Mouse (Mus musculus): ENCODE data around the gene Szt2. TPM values are rescaled to one million over a fixed set of nuclear protein-coding genes. Genes with fewer than 3 reads are reported as not detected.

Szt2 gene
- 16.5 and 34.0 TPM in 2 replicates for polyA plus RNA-seq (2012; rRNA removed; ENCODE audit: low replicate concordance)

DNA sequence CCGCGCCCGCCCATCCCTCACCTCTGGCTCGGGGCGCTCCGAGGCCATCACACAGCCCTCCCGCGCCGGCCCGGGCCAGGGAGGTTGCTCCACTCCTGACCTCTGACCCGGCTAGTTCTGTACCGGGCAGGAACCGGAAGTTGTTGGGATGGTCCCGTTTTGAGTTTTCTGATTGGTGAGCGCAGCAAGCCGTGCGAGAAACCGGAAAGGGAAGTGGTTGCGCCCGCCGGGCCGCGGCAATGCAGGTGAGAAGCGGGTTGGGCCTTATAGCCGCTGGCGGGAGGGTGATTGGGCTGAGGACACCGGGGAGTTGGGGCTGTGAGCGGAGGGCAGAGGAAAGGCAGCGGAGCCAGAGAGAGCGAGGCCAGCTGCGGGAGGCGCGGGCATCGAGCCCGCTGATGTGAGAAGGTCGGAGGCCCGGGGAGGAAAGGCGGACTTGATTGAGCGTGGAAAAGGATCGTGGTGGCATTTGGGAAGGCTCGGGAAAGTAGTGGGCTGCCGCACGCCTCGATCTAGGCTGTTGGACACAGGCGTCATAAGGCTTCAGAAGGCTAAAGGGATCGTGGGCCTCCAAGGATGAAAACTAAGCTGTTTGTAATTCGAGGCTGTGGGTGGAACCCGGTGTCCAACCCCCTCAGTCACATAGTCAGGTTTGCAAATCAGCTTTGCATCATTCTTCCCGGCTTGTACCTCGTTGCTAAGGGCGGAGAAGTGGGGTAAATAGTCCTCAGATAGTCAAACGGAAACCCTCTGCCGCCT, at the start of gene Szt2, which contains the start of gene Med8:
Gene Szt2 (minus strand): TSS at position 132 of the 759 bp plus-strand sequence.
Gene Med8 (plus strand): TSS at position 196 of the 759 bp plus-strand sequence.

DNA sequence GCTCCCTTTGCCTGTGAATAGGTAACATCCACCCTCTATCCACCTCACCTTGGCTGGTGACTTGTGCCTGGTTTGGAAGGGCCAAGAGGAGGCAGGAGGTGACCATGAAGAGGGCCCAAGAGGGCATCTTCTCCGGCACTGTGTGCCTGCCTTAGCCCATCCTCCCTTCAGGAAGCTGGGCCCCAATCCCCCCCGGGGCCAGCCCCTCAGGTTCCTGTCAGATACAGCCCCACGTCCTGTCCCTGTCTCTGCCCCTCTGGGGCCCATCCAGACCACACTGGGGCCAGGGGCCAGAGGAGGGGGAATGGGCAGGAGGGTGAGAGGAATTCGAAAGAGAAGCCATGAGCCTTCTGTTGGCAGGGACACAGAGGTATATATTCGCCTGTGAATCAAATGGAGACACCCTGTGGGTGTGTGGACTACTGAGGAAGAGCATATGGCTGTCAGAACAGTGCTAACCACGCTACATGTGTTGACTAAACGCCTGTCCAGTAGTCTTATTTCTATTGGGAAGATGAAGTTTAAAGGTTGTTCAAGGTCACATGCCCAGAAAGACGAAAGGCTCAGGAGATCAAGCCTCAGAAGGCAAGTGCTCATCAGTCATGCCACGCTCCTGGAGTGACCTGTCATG, 48.4 kb upstream of the Szt2 start, which contains the start of gene Mpl:
Gene Mpl (minus strand): TSS at position 169 of the 631 bp plus-strand sequence.

DNA sequence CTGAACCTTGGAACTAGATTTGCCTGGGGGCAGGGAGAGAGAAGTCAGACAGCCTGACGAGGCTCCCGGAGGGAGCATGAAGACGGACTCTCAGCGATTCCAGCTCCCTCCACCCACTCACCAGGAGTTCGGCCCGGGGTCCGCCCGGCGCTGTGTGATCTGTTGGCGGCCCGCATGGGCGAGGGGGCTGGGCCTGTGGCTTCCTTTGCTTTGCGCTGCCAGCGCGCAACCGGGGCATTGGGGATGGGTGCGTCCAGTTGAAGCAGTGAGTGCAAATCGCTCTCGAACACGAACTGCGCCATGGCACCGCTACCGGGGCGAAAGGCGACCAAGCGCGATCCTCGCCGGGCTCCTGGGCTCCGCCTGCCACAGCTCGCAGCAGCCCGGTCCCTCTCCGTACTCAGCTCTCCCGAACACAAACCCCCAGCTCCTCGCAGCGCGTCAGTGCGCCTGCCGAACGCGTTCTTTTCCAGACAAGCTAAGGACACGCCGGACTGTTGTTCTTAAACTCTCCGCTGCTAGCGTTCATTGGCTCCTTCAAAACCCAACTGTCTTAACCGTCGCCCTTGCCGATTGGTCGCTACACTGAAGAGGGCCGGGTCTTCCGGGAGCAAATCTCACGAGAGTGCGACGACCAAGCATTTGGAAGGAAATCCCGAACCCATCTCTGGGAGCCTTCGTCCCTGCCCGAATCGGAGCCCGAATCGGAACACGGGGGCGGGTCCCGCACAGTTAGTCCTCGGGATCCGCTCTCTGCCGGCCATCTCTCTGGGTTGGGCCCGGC, 27.9 kb upstream of the Szt2 start, which contains the start of gene Cdc20:
Gene Cdc20 (minus strand): TSS at position 533 of the 784 bp plus-strand sequence.

DNA sequence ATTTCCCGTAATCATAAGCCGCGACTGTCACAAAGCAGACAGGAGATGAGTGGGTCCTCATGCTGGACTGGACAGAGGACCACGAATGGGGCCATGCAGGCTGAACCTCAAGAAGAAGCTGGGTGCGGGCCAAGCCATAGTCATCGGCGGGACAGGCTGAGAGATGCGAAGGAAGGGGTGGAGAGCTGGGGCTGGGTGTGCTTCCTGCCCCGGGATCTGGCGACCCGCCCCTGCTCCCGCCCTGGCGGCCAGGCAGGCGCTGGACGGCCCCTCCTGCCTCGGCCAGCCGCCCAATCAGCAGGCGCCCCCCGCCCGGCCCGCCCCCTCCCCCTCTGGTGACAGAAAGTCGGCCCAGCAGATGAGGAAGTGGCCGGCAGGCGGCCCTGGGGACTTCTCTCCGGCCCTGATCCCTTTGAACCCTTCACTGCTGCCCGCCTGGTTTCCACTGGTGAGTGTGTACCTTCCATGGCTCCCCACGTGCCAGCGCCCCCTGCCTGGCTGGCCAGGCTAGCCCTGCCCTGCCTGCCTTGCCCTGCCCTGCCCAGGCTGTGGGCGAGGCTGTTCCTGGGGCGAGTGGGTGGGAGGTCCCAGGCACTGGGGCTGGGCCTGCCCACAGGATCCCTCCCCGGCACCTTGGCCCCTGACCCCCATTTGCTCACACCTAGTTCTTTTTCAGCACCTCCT, 18.8 kb upstream of the Szt2 start, which contains the start of gene Elovl1:
Gene Elovl1 (plus strand): TSS at position 326 of the 684 bp plus-strand sequence.

Other genes starting within 250 kb of the Szt2 start
- 33.8 and 49.4 TPM in 2 replicates for gene Kdm4a, start 229.2 kb downstream of the Szt2 start, polyA plus RNA-seq (2012; rRNA removed; ENCODE audit: low replicate concordance)
- gene Ptprf, start 117.9 kb downstream of the Szt2 start, polyA plus RNA-seq (2012; rRNA removed; ENCODE audit: low replicate concordance), result 21.9 and 68.1 TPM in 2 replicates
- 37.6 and 44.0 TPM in 2 replicates for gene Med8, start 64 bp upstream of the Szt2 start, polyA plus RNA-seq (2012; rRNA removed; ENCODE audit: low replicate concordance)
- gene Elovl1, start 18.8 kb upstream of the Szt2 start, polyA plus RNA-seq (2012; rRNA removed; ENCODE audit: low replicate concordance), result 183 and 207 TPM in 2 replicates
- gene Cdc20, start 28.1 kb upstream of the Szt2 start, polyA plus RNA-seq (2012; rRNA removed; ENCODE audit: low replicate concordance), result 2.6 and 29.1 TPM in 2 replicates
- gene Mpl, start 48.2 kb upstream of the Szt2 start, polyA plus RNA-seq (2012; rRNA removed; ENCODE audit: low replicate concordance), result 0.09 TPM in 1 of 2 replicates, not detected in the other
- 63.5 and 115 TPM in 2 replicates for gene Tie1, start 80.8 kb upstream of the Szt2 start, polyA plus RNA-seq (2012; rRNA removed; ENCODE audit: low replicate concordance)
- 9.1 TPM in 1 of 2 replicates, not detected in the other for gene 2610528J11Rik, start 117.7 kb upstream of the Szt2 start, polyA plus RNA-seq (2012; rRNA removed; ENCODE audit: low replicate concordance)
- 0.92 and 9.3 TPM in 2 replicates for gene Tmem125, start 134.8 kb upstream of the Szt2 start, polyA plus RNA-seq (2012; rRNA removed; ENCODE audit: low replicate concordance)
- 0.06 TPM in 1 of 2 replicates, not detected in the other for gene Cfap57, start 211.5 kb upstream of the Szt2 start, polyA plus RNA-seq (2012; rRNA removed; ENCODE audit: low replicate concordance)
- gene Ebna1bp2, start 211.5 kb upstream of the Szt2 start, polyA plus RNA-seq (2012; rRNA removed; ENCODE audit: low replicate concordance), result 18.4 and 38.8 TPM in 2 replicates
- gene Olfr62, start 249.7 kb upstream of the Szt2 start, polyA plus RNA-seq (2012; rRNA removed; ENCODE audit: low replicate concordance), result not detected in 2 replicates

All from subcutaneous adipose tissue, adult 2 months (tissue).